In the genomic region with DNA sequence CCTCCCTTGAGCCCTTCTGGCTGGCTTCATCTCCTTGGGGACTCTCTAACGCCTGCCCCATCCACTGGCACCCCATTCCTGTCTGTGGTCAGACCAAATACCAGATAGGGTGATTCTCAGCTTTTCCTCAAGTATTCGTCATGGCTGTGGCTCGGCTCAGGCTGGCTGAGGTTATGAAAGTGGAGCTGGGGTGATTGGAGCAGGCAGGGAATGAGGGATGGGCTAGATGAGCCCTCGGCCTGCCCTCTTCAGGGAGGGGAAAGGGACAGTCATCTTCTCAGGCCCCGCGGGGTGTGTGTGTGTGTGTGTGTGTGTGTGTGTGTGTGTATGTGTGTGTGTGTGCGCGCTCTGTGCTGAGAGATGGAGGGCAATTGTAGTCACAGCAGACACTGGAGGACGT, we compare ENCODE assay signal across 11 mouse cellular contexts. TPM values are rescaled to one million over a fixed set of nuclear protein-coding genes. Genes with fewer than 3 reads are reported as not detected.
DNase-seq lines count a peak whose midpoint lies in the region; ATAC-seq and TF ChIP-seq lines count a peak whose summit lies in the region.
"Had no signal": no experiment of that assay in that cellular context is flagged by ENCODE, and none has a peak within 500 bp of the region (broad histone marks: within the 10 kb centered on the region; RNA-seq: fewer than 3 reads in every experiment).

Podnl1 (plus strand) TSS at position 334 of the 400 bp plus-strand sequence.

- no peak within 1 kb of the TSS for H3K4me3 ChIP-seq in midbrain, embryonic 13.5 days (replicated peaks)
- no peak within 1 kb of the TSS for H3K4me3 ChIP-seq in midbrain, embryonic 10.5 days
- H3K4me3 ChIP-seq in embryonic fibroblast, embryonic 13.5 days (ENCODE audit: insufficient read depth, low read length) = no peak within 1 kb of the TSS
- H3K4me3 ChIP-seq: erythroblast, embryonic 14.5 days; heart, embryonic 13.5 days had no signal

- H3K9me3 ChIP-seq in midbrain, embryonic 13.5 days = no peaks in the 10 kb centered on the region
- no peaks in the 10 kb centered on the region for H3K9me3 ChIP-seq in midbrain, embryonic 10.5 days (replicated peaks)
- H3K9me3 ChIP-seq: heart, embryonic 13.5 days had no signal

- DNase-seq in heart, adult 11 months = peak; percentile 87
- DNase-seq in heart, adult 8-10 months (ENCODE audit: low spot score) = no peak
- no peak for DNase-seq in midbrain, embryonic 10.5 days (ENCODE audit: low spot score)
- peak; percentile 16 for DNase-seq in retina, embryonic 14.5 days (ENCODE audit: low spot score)
- no peak for DNase-seq in cerebellum, adult 18-20 months

- H3K27ac ChIP-seq in midbrain, embryonic 13.5 days = no peak within 1 kb of the TSS
- H3K27ac ChIP-seq in midbrain, embryonic 10.5 days (replicated peaks) = no peak within 1 kb of the TSS; the same call in 1 of the 2 replicates
- peak within 1 kb of the TSS; percentile 66 for H3K27ac ChIP-seq in embryonic fibroblast, embryonic 13.5 days (ENCODE audit: insufficient read depth, low read length)
- H3K27ac ChIP-seq: heart, embryonic 13.5 days had no signal

- peak; percentile 45; the same call in 1 of the 2 replicates for TF ChIP-seq POLR2A in embryonic fibroblast, embryonic 13.5 days (IDR thresholded peaks at IDR 0.05; ENCODE audit: low read depth, low read length)

- ATAC-seq in midbrain, embryonic 13.5 days = no peak
- ATAC-seq in cerebellum, adult (ENCODE audit: insufficient number of reproducible peaks, low FRiP score, low TSS enrichment) = no peak

- H3K4me1 ChIP-seq in midbrain, embryonic 13.5 days (replicated peaks) = peaks cover 6% of the 10 kb centered on the region; the same call in 1 of the 2 replicates
- H3K4me1 ChIP-seq in midbrain, embryonic 10.5 days = peaks cover 10% of the 10 kb centered on the region
- H3K4me1 ChIP-seq in embryonic fibroblast, embryonic 13.5 days (ENCODE audit: control insufficient read depth, insufficient read depth, low read length) = peaks cover 10% of the 10 kb centered on the region
- H3K4me1 ChIP-seq: heart, embryonic 13.5 days had no signal

- 52% methylated on average over 9 of the region's 9 CpGs for WGBS in midbrain, embryonic 13.5 days
- 69% methylated on average over 9 of the region's 9 CpGs for WGBS in midbrain, embryonic 10.5 days

- H3K27me3 ChIP-seq in midbrain, embryonic 13.5 days = no peaks in the 10 kb centered on the region
- H3K27me3 ChIP-seq in midbrain, embryonic 10.5 days (ENCODE audit: low read depth, poor library complexity, severe bottlenecking) = peaks cover 5% of the 10 kb centered on the region

- TF ChIP-seq CTCF in embryonic fibroblast, embryonic 13.5 days (IDR thresholded peaks at IDR 0.05; ENCODE audit: borderline replicate concordance, insufficient read depth, low read length) = no peak

- H3K9ac ChIP-seq in midbrain, embryonic 13.5 days (replicated peaks) = 0 out of 2 replicates have a peak within 1 kb of the TSS, but pooled peaks have one; percentile 28
- H3K9ac ChIP-seq: heart, embryonic 13.5 days had no signal

- H3K4me2 ChIP-seq in midbrain, embryonic 13.5 days (replicated peaks) = no peak within 1 kb of the TSS
- H3K4me2 ChIP-seq: heart, embryonic 13.5 days had no signal

- H3K36me3 ChIP-seq in midbrain, embryonic 13.5 days = 0 out of 2 replicates have a peak, but pooled peaks cover 2% of the 10 kb centered on the region
- H3K36me3 ChIP-seq in midbrain, embryonic 10.5 days = no peaks in the 10 kb centered on the region
- H3K36me3 ChIP-seq: heart, embryonic 13.5 days had no signal

RNA-seq across cellular contexts. Expression of gene Podnl1, which starts in this region (rescaled TPM):
- total RNA-seq in heart, adult 8-10 months (2022) = under 1 TPM in 2 of 4 experiments, not detected in 2; 0.11 TPM
- polyA plus RNA-seq in midbrain, embryonic 13.5 days (2015; fragmentation: Nextera tagmentation; extraction: Ambion mirVana) = 0.44 and 0.57 TPM in 2 replicates
- polyA plus RNA-seq in midbrain, embryonic 10.5 days (2016; fragmentation: Nextera tagmentation; extraction: Ambion mirVana) = 0.09 and 0.14 TPM in 2 replicates
- polyA plus RNA-seq in embryonic fibroblast, embryonic 13.5 days (2011; ENCODE audit: insufficient read length, low read depth, missing spikeins) = 3.2 and 5.8 TPM in 2 replicates
- total RNA-seq: left cerebral cortex, postnatal 25 days had no signal
- polyA plus RNA-seq: erythroblast, embryonic 14.5 days had no signal

Comparison
In these comparisons a context has a peak if more than half of its experiments do, and no peak if none do; other contexts are left out.
1. DNase-seq: peak in heart, adult 11 months (single experiment) and retina, embryonic 14.5 days (single experiment); none in heart, adult 8-10 months (single experiment), midbrain, embryonic 10.5 days (single experiment) and cerebellum, adult 18-20 months (0 of 2).